Mouse (Mus musculus): ENCODE data around the gene Spry1. TPM values are rescaled to one million over a fixed set of nuclear protein-coding genes. Genes with fewer than 3 reads are reported as not detected.

The Spry1 gene
- polyA plus RNA-seq, 1 experiment, result 47.3 TPM

- 57% methylated on average over 13 of the region's 13 CpGs for WGBS
- TF ChIP-seq POLR2A (IDR thresholded peaks at IDR 0.05; ENCODE audit: low read depth, low read length), result no peak
- no peak for TF ChIP-seq CTCF (conservative IDR thresholded peaks at IDR 0.05; ENCODE audit: insufficient read depth, insufficient read length, low read depth, low read length)
- peak; percentile 46 for DNase-seq
- Histone ChIP-seq H3K27me3 (replicated peaks; ENCODE audit: control insufficient read depth, insufficient read depth, low read length) (no peaks in the 10 kb centered on the region), H3K27ac (ENCODE audit: insufficient read depth, low read depth, low read length) (no peak overlapping the region), H3K4me1 (ENCODE audit: control insufficient read depth, insufficient read depth, low read length) (0 out of 2 replicates have a peak, but pooled peaks cover 2% of the 10 kb centered on the region), H3K36me3 (ENCODE audit: control insufficient read depth, insufficient read depth, low read length) (no peaks in the 10 kb centered on the region), H3K4me3 (ENCODE audit: insufficient read depth, low read depth, low read length) (no peak overlapping the region)
These were observed 34.5 kb upstream of the Spry1 start for GRCm38 (mm10) chr3:37604976-37605875.

GRCm38 (mm10) chr3:37605876-37606238 lies 33.9 kb upstream of the Spry1 start:
- Histone ChIP-seq H3K4me1 (ENCODE audit: control insufficient read depth, insufficient read depth, low read length) (0 out of 2 replicates have a peak, but pooled peaks cover 2% of the 10 kb centered on the region), H3K27ac (ENCODE audit: insufficient read depth, low read depth, low read length) (no peak overlapping the region), H3K4me3 (ENCODE audit: insufficient read depth, low read depth, low read length) (no peak overlapping the region), H3K27me3 (replicated peaks; ENCODE audit: control insufficient read depth, insufficient read depth, low read length) (no peaks in the 10 kb centered on the region), H3K36me3 (ENCODE audit: control insufficient read depth, insufficient read depth, low read length) (no peaks in the 10 kb centered on the region)
- no peak for TF ChIP-seq POLR2A (IDR thresholded peaks at IDR 0.05; ENCODE audit: low read depth, low read length)
- no peak for TF ChIP-seq CTCF (conservative IDR thresholded peaks at IDR 0.05; ENCODE audit: insufficient read depth, insufficient read length, low read depth, low read length)
- whole genome bisulfite sequencing, result 71% methylated on average over 10 of the region's 10 CpGs
- DNase-seq, result peak; percentile 42

GRCm38 (mm10) chr3:37608926-37609325 lies 30.8 kb upstream of the Spry1 start:
- H3K27ac ChIP-seq (ENCODE audit: insufficient read depth, low read depth, low read length), result no peak overlapping the region
- DNase-seq, result no peak
- WGBS, result 97% methylated on average over 4 of the region's 4 CpGs
- TF ChIP-seq CTCF (conservative IDR thresholded peaks at IDR 0.05; ENCODE audit: insufficient read depth, insufficient read length, low read depth, low read length) (peak; percentile 28; the same call in 1 of the 2 replicates), POLR2A (IDR thresholded peaks at IDR 0.05; ENCODE audit: low read depth, low read length) (no peak)
- no peaks in the 10 kb centered on the region for H3K27me3 ChIP-seq (replicated peaks; ENCODE audit: control insufficient read depth, insufficient read depth, low read length)
- H3K36me3 ChIP-seq (ENCODE audit: control insufficient read depth, insufficient read depth, low read length), result no peaks in the 10 kb centered on the region
- no peak overlapping the region for H3K4me3 ChIP-seq (ENCODE audit: insufficient read depth, low read depth, low read length)
- 0 out of 2 replicates have a peak, but pooled peaks cover 2% of the 10 kb centered on the region for H3K4me1 ChIP-seq (ENCODE audit: control insufficient read depth, insufficient read depth, low read length)

GRCm38 (mm10) chr3:37610670-37611069 lies 29.1 kb upstream of the Spry1 start:
- H3K4me1 ChIP-seq (ENCODE audit: control insufficient read depth, insufficient read depth, low read length), result no peaks in the 10 kb centered on the region
- DNase-seq, result no peak
- TF ChIP-seq CTCF (conservative IDR thresholded peaks at IDR 0.05; ENCODE audit: insufficient read depth, insufficient read length, low read depth, low read length), result no peak
- no peak for TF ChIP-seq POLR2A (IDR thresholded peaks at IDR 0.05; ENCODE audit: low read depth, low read length)
- 98% methylated on average over 2 of the region's 2 CpGs for WGBS
- H3K4me3 ChIP-seq (ENCODE audit: insufficient read depth, low read depth, low read length), result no peak overlapping the region
- H3K36me3 ChIP-seq (ENCODE audit: control insufficient read depth, insufficient read depth, low read length), result no peaks in the 10 kb centered on the region
- H3K27me3 ChIP-seq (replicated peaks; ENCODE audit: control insufficient read depth, insufficient read depth, low read length), result no peaks in the 10 kb centered on the region
- H3K27ac ChIP-seq (ENCODE audit: insufficient read depth, low read depth, low read length), result no peak overlapping the region

- no peak overlapping the region for H3K4me3 ChIP-seq (ENCODE audit: insufficient read depth, low read depth, low read length)
- H3K36me3 ChIP-seq (ENCODE audit: control insufficient read depth, insufficient read depth, low read length), result no peaks in the 10 kb centered on the region
- no peak overlapping the region for H3K27ac ChIP-seq (ENCODE audit: insufficient read depth, low read depth, low read length)
- no peaks in the 10 kb centered on the region for H3K4me1 ChIP-seq (ENCODE audit: control insufficient read depth, insufficient read depth, low read length)
- peak; percentile 79 for DNase-seq
- TF ChIP-seq POLR2A (IDR thresholded peaks at IDR 0.05; ENCODE audit: low read depth, low read length) (no peak), CTCF (conservative IDR thresholded peaks at IDR 0.05; ENCODE audit: insufficient read depth, insufficient read length, low read depth, low read length) (no peak)
- no peaks in the 10 kb centered on the region for H3K27me3 ChIP-seq (replicated peaks; ENCODE audit: control insufficient read depth, insufficient read depth, low read length)
- 55% methylated on average over 10 of the region's 10 CpGs for WGBS
These were observed 26.0 kb upstream of the Spry1 start for GRCm38 (mm10) chr3:37613722-37614121.

GRCm38 (mm10) chr3:37614878-37615650 lies 24.7 kb upstream of the Spry1 start:
- 72% methylated on average over 10 of the region's 10 CpGs for WGBS
- DNase-seq, result no peak
- Histone ChIP-seq H3K27ac (ENCODE audit: insufficient read depth, low read depth, low read length) (no peak overlapping the region), H3K4me3 (ENCODE audit: insufficient read depth, low read depth, low read length) (no peak overlapping the region), H3K36me3 (ENCODE audit: control insufficient read depth, insufficient read depth, low read length) (no peaks in the 10 kb centered on the region), H3K4me1 (ENCODE audit: control insufficient read depth, insufficient read depth, low read length) (no peaks in the 10 kb centered on the region), H3K27me3 (replicated peaks; ENCODE audit: control insufficient read depth, insufficient read depth, low read length) (no peaks in the 10 kb centered on the region)
- TF ChIP-seq CTCF (conservative IDR thresholded peaks at IDR 0.05; ENCODE audit: insufficient read depth, insufficient read length, low read depth, low read length) (no peak), POLR2A (IDR thresholded peaks at IDR 0.05; ENCODE audit: low read depth, low read length) (no peak)
